Mouse (Mus musculus) lung, adult 2 months (tissue): ENCODE measurements around the gene Aen.

Experiments
- CTCF ChIP-seq: fragments of 200-500 bp; IDR thresholded peaks from 2 replicates; pipeline ENCODE4 v1.5.1; 2011; ENCODE audit warnings: mild to moderate bottlenecking, low read length, control low read depth; ENCODE audit not compliant: insufficient read depth
- POLR2A ChIP-seq: fragments of 200-500 bp; IDR thresholded peaks from 2 replicates; pipeline ENCODE4 v1.6.1; 2011; ENCODE audit warnings: low read depth, mild to moderate bottlenecking, control low read depth, low read length, borderline replicate concordance; ENCODE audit errors: extremely low read depth

DNA sequence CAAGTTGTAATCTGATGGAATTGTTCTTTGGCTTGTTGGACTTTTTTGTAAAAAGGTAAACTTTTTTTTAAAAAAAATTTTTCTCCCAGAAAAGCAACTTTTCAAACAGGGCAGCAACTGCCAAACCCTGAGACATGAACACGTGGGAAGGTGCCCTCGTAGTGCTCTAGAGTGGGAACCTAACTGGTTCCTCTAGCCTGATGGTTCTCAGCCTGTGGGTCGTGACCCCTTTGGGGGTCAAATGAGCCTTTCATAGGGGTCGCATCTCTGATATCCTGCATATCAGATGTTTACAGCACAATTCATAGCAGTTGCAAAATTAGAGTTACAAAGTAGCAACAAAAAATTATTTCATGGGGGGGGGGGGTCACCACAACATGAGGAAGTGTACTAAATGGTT, 15.6 kb downstream of the Aen start:
- no peak for TF ChIP-seq CTCF
- TF ChIP-seq POLR2A, result no peak
